Mouse (Mus musculus) hindbrain, embryonic 16.5 days (tissue): ENCODE results near the gene Ifrd2. TPM values are rescaled to one million over a fixed set of nuclear protein-coding genes. Genes with fewer than 3 reads are reported as not detected.

ENCODE experiments used
- ATAC-seq: fragments of 200-750 bp; cut with Nextera tagmentation; 2 replicates; pipeline ENCODE4 v1.8.0; 2017; ENCODE audit warnings: moderate TSS enrichment, moderate library complexity
- H3K27ac ChIP-seq: fragments of 300-500 bp; sonication (generic); 2 replicates; pipeline ENCODE4 v1.5.1; 2014; ENCODE audit warnings: low read depth, mild to moderate bottlenecking, control low read depth, low read length, moderate library complexity
- H3K27me3 ChIP-seq: fragments of 300-500 bp; sonication (generic); replicated peaks from 2 replicates; pipeline ENCODE4 v1.6.1; 2014; ENCODE audit warnings: low read length; ENCODE audit not compliant: control insufficient read depth, insufficient read depth
- H3K36me3 ChIP-seq: fragments of 300-500 bp; sonication (generic); 2 replicates; pipeline ENCODE4 v1.6.1; 2014; ENCODE audit warnings: mild to moderate bottlenecking, low read length, moderate library complexity, mixed read lengths; ENCODE audit not compliant: control insufficient read depth, insufficient read depth
- H3K4me1 ChIP-seq: fragments of 300-500 bp; sonication (generic); 2 replicates; pipeline ENCODE4 v1.6.1; 2014; ENCODE audit warnings: low read depth, low read length; ENCODE audit not compliant: control insufficient read depth, insufficient read depth
- H3K4me2 ChIP-seq: fragments of 300-500 bp; sonication (generic); 2 replicates; pipeline ENCODE4 v1.6.1; 2014; ENCODE audit warnings: mild to moderate bottlenecking, low read length, control low read depth, moderate library complexity
- H3K4me3 ChIP-seq: fragments of 300-500 bp; sonication (generic); 2 replicates; pipeline ENCODE4 v1.5.1; 2014; ENCODE audit warnings: mild to moderate bottlenecking, low read length, control low read depth, moderate library complexity
- H3K9ac ChIP-seq: fragments of 300-500 bp; sonication (generic); 2 replicates; pipeline ENCODE4 v1.6.1; 2014; ENCODE audit warnings: low read depth, mild to moderate bottlenecking, control low read depth, low read length, moderate library complexity
- H3K9me3 ChIP-seq: fragments of 300-500 bp; sonication (generic); 2 replicates; pipeline ENCODE4 v1.6.1; 2014; ENCODE audit warnings: mild to moderate bottlenecking, low read length, moderate library complexity; ENCODE audit not compliant: control insufficient read depth
- WGBS: fragments of 180-500 bp; shearing (Covaris S2); extraction: QIAGEN DNeasy Blood & Tissue Kit; methylation state at CpG from one replicate; pipeline ENCODE4 v1.1.7; 2014; 5-methylcytosine and 5-hydroxymethylcytosine counted together
- polyA plus RNA-seq: library from polyadenylated mRNA; unstranded; fragments of >200 nt; fragmentation: Nextera tagmentation; extraction: Ambion mirVana; gene quantifications from 2 replicates; pipeline ENCODE4 v1.2.1, GENCODE M21; 2015

Gene Ifrd2
- polyA plus RNA-seq, 1 experiment from 2014 or later = 13.5 TPM

- WGBS = 74% methylated on average over 3 of the region's 3 CpGs
- Histone ChIP-seq H3K9ac (0 out of 2 replicates have a peak within 1 kb of the TSS, but pooled peaks have one; percentile 19), H3K27ac (no peak within 1 kb of the TSS)
Observed at GRCm38 (mm10) chr9:107578587-107578986, 8.9 kb upstream of the Ifrd2 start, which contains the start of gene Naa80. Gene Naa80, plus strand, starts transcription at chr9:107578887.

GRCm38 (mm10) chr9:107579023-107579900 is 8.2 kb upstream of the Ifrd2 start:
- no peak overlapping the region for H3K4me3 ChIP-seq
- H3K4me1 ChIP-seq = peaks cover 28% of the 10 kb centered on the region
- no peak overlapping the region for H3K27ac ChIP-seq
- no peak overlapping the region for H3K4me2 ChIP-seq
- WGBS = 89% methylated on average over 14 of the region's 14 CpGs
- peaks cover 3% of the 10 kb centered on the region; the same call in 1 of the 2 replicates for H3K36me3 ChIP-seq
- 0 out of 2 replicates have a peak overlapping the region, but pooled peaks have one; percentile 19 for H3K9ac ChIP-seq
- H3K9me3 ChIP-seq = no peaks in the 10 kb centered on the region
- no peak for ATAC-seq
- H3K27me3 ChIP-seq = no peaks in the 10 kb centered on the region

More at GRCm38 (mm10) chr9:107578587-107578986, 8.9 kb upstream of the Ifrd2 start, which contains the start of gene Naa80:
- H3K27me3 ChIP-seq = no peaks in the 10 kb centered on the region
- no peak within 1 kb of the TSS; the same call in 1 of the 2 replicates for H3K4me2 ChIP-seq
- peaks cover 28% of the 10 kb centered on the region for H3K4me1 ChIP-seq
- no peak within 1 kb of the TSS for H3K4me3 ChIP-seq
- no peaks in the 10 kb centered on the region for H3K9me3 ChIP-seq
- peaks cover 3% of the 10 kb centered on the region; the same call in 1 of the 2 replicates for H3K36me3 ChIP-seq
- ATAC-seq = no peak

- H3K9ac ChIP-seq = peak within 1 kb of the TSS; percentile 77
- peak within 1 kb of the TSS; percentile 85 for H3K27ac ChIP-seq
- H3K27me3 ChIP-seq = no peaks in the 10 kb centered on the region
- no peaks in the 10 kb centered on the region for H3K36me3 ChIP-seq
- WGBS = under 1% methylated on average over 32 of the region's 32 CpGs
- no peaks in the 10 kb centered on the region for H3K9me3 ChIP-seq
- H3K4me1 ChIP-seq = peaks cover 28% of the 10 kb centered on the region
- H3K4me2 ChIP-seq = peak within 1 kb of the TSS; percentile 87
- H3K4me3 ChIP-seq = peak within 1 kb of the TSS; percentile 71
- peak; percentile 81 for ATAC-seq
Observed at GRCm38 (mm10) chr9:107580501-107581317, 6.7 kb upstream of the Ifrd2 start, which contains the start of gene Hyal3. Gene Hyal3, plus strand, starts transcription at chr9:107580818.

GRCm38 (mm10) chr9:107581584-107581983 is 5.9 kb upstream of the Ifrd2 start:
- H3K4me1 ChIP-seq = peaks cover 28% of the 10 kb centered on the region
- H3K27ac ChIP-seq = no peak overlapping the region
- peak overlapping the region; percentile 71 for H3K4me3 ChIP-seq
- no peak overlapping the region; the same call in 1 of the 2 replicates for H3K9ac ChIP-seq
- H3K27me3 ChIP-seq = no peaks in the 10 kb centered on the region
- H3K4me2 ChIP-seq = peak overlapping the region; percentile 87
- no peaks in the 10 kb centered on the region for H3K9me3 ChIP-seq
- H3K36me3 ChIP-seq = no peaks in the 10 kb centered on the region
- WGBS = 68% methylated on average over 4 of the region's 4 CpGs
- ATAC-seq = no peak

GRCm38 (mm10) chr9:107582509-107583062 is 4.9 kb upstream of the Ifrd2 start:
- no peak overlapping the region for H3K4me3 ChIP-seq
- ATAC-seq = no peak
- H3K9ac ChIP-seq = no peak overlapping the region
- H3K27me3 ChIP-seq = no peaks in the 10 kb centered on the region
- H3K4me1 ChIP-seq = peaks cover 24% of the 10 kb centered on the region
- H3K36me3 ChIP-seq = no peaks in the 10 kb centered on the region
- 82% methylated on average over 7 of the region's 7 CpGs for WGBS
- no peak overlapping the region for H3K27ac ChIP-seq
- no peak overlapping the region for H3K4me2 ChIP-seq
- no peaks in the 10 kb centered on the region for H3K9me3 ChIP-seq

DNA sequence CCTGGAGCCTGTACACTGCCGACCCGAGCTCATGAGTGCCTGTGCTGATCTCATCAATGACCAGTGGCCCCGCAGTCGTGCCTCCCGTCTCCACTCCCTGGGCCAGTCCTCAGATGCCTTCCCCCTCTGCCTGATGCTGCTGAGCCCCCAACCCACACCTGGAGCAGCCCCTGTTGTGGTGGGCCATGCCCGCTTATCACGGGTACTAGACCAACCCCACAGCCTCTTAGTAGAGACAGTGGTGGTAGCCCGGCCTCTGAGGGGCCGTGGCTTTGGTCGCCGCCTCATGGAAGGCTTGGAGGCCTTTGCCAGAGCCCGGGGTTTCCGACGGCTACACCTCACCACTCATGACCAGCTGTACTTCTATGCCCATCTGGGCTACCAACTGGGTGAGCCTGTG is 4.3 kb upstream of the Ifrd2 start:
- Histone ChIP-seq H3K27ac (no peak overlapping the region), H3K4me1 (peaks cover 27% of the 10 kb centered on the region), H3K27me3 (no peaks in the 10 kb centered on the region), H3K9ac (no peak overlapping the region), H3K4me2 (no peak overlapping the region), H3K4me3 (no peak overlapping the region), H3K9me3 (no peaks in the 10 kb centered on the region), H3K36me3 (no peaks in the 10 kb centered on the region)
- WGBS = 92% methylated on average over 14 of the region's 14 CpGs
- ATAC-seq = no peak

DNA sequence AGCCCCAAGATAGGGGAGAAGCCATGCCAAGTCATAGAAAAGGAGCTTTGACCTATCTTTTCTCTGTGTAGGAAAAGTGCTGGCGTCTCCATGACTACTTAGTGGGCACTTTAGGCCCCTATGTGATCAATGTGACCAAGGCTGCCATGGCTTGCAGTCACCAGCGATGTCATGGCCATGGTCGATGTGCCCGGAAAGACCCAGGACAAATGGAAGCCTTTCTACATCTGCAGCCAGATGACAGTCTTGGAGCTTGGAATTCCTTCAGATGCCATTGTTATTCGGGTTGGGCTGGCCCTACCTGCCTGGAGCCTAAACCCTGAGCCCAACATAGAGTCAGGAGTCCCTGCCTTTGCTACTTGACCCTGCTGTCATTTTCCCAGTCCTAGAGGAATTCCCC is 938 bp upstream of the Ifrd2 start:
- ATAC-seq = no peak
- no peak overlapping the region for H3K4me3 ChIP-seq
- H3K4me2 ChIP-seq = no peak overlapping the region
- no peak overlapping the region for H3K9ac ChIP-seq
- peaks cover 10% of the 10 kb centered on the region for H3K4me1 ChIP-seq
- H3K27ac ChIP-seq = no peak overlapping the region
- peaks cover 12% of the 10 kb centered on the region for H3K36me3 ChIP-seq
- 97% methylated on average over 5 of the region's 5 CpGs for WGBS
- H3K9me3 ChIP-seq = no peaks in the 10 kb centered on the region
- no peaks in the 10 kb centered on the region for H3K27me3 ChIP-seq

DNA sequence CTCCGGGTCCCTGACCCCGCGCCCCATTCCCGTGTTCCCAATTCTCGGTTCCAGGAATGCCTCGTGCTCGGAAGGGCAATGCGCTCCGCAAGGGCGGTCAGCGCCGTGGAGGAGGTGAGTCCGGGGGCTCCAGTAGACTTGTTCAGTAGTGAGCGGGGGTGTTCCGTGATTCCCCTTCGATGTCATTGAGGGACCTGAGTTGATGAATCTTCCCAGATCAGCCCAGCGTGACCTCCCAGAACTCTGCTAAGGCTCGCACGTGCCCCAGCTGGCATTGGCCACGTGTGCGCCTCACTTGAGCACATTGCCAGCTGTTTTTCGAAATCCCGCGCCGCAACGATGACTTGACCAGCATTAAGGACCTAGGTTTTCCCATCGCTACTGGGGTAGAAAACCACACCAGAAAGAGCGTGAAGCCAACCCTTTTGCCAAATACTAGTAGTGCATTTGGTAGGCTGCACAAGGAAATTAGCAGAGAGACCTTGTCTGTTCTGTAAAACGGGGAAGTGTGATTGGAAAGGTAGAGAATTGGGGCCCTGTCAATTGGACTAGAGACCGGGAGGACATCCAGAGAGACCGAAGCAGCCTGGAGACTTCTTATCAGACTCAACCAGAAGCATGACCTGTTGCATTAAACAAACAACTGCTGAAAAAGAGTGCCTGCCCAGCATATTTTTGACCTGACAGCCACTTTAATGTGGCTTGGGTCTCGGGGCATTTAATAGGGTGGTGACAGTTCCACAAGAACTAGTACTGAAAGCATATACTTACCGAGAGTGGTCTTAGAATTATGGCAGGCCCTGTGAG is 594 bp downstream of the Ifrd2 start:
- H3K9ac ChIP-seq = peak overlapping the region; percentile 73
- H3K27me3 ChIP-seq = no peaks in the 10 kb centered on the region
- peak overlapping the region; percentile 71 for H3K4me2 ChIP-seq
- peak overlapping the region; percentile 70 for H3K4me3 ChIP-seq
- WGBS = 6% methylated on average over 33 of the region's 33 CpGs
- no peak overlapping the region for H3K27ac ChIP-seq
- peaks cover 18% of the 10 kb centered on the region for H3K36me3 ChIP-seq
- no peak; the same call in 1 of the 2 replicates for ATAC-seq
- peaks cover 8% of the 10 kb centered on the region for H3K4me1 ChIP-seq
- H3K9me3 ChIP-seq = no peaks in the 10 kb centered on the region
